13 mouse cellular contexts compared by ENCODE assay signal in genomic region chr10:108355392-108355775, GRCm38 (mm10).
"Had no signal": no experiment of that assay in that cellular context is flagged by ENCODE, and none has a peak within 500 bp of the region (broad histone marks: within the 10 kb centered on the region; RNA-seq: fewer than 3 reads in every experiment).

No protein-coding gene starts in this region.

- H3K27me3 ChIP-seq: kidney, embryonic 15.5 days; limb, embryonic 12.5 days; liver, embryonic 13.5 days; midbrain, embryonic 13.5 days; stomach, embryonic 15.5 days had no signal

- H3K36me3 ChIP-seq: limb, embryonic 12.5 days; midbrain, embryonic 13.5 days had no signal

- DNase-seq: kidney, adult 18-20 months; liver; liver, embryonic 13.5 days; liver, postnatal 0 days; lung, postnatal 14 days; right cerebral cortex, postnatal 14 days; thymus, adult 2 months; thymus, postnatal 25 days had no signal

- H3K27ac ChIP-seq: kidney, embryonic 15.5 days; left cerebral cortex, adult 2 months; limb, embryonic 12.5 days; liver, embryonic 13.5 days; midbrain, embryonic 13.5 days; stomach, embryonic 15.5 days had no signal

- H3K4me2 ChIP-seq: kidney, embryonic 15.5 days; limb, embryonic 12.5 days; liver, embryonic 13.5 days; midbrain, embryonic 13.5 days; stomach, embryonic 15.5 days had no signal

- H3K9me3 ChIP-seq: kidney, embryonic 15.5 days; limb, embryonic 12.5 days; stomach, embryonic 15.5 days had no signal

- H3K4me3 ChIP-seq: kidney, embryonic 15.5 days; left cerebral cortex, adult 2 months; limb, embryonic 12.5 days; liver, embryonic 13.5 days; midbrain, embryonic 13.5 days; stomach, embryonic 15.5 days had no signal

- H3K9ac ChIP-seq: kidney, embryonic 15.5 days; limb, embryonic 12.5 days; liver, embryonic 13.5 days; liver, postnatal 0 days; midbrain, embryonic 13.5 days; stomach, embryonic 15.5 days had no signal

- ATAC-seq: liver, postnatal 0 days had no signal

- H3K4me1 ChIP-seq: stomach, embryonic 15.5 days had no signal
